Mouse (Mus musculus) heart, adult 9 months (tissue): ENCODE results near the gene Dnah17.

Source experiments
- DNase-seq, 2 experiments: peaks; one replicate each; pipeline ENCODE4 v3.0.0; 2022; ENCODE audit warnings: low spot score in 2 of 2

The Dnah17 gene

DNA sequence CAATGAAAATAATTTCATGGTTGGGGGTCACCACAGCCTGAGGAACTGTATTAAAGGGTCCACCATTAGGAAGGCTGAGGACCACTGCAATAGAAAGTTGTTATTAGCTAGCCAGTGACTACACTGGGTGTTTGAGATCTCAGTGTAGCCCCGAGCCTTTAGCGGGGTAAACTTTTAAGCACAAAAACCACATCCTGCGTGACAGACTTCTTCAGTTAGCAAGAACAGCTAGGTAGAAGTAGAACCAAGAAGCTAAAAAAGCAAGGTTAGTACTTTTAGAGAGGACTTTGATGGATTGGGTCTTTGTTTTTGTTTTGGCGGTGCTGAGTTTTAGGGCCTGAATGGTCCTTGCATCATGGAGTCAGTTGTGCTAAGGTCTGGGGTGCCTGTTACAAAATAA lies 13.3 kb upstream of the Dnah17 start:
- no peak for DNase-seq

DNA sequence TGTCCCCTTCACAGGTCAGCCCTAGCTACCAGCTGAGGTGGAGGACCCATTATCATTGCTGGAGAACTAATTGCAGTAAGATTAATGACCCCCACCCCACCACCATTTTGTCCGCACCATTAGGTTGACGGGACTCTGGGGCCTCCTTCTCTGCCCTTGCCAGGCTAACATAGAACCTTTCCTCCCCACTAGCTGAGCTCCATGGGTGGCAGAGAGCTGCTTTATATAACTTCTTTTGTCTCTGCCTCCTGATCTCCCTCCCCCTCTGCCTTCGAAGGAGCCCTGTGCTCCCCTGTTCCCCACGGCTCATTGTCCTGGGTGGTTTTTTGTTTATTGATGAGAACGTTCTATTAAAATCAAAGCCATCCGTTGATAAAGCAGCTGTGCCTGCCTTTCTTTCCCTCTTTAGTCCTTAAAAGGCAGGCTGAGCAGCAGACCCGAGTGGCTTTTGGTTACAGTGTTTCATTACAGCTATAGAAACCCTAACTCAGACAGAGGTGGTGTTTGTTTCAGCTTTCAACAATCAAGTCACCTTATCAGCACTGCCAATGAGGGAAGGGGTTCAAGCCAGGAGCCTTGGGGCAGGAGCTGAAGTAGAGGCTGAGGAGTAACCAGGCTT lies 12.2 kb upstream of the Dnah17 start:
- no peak for DNase-seq

DNA sequence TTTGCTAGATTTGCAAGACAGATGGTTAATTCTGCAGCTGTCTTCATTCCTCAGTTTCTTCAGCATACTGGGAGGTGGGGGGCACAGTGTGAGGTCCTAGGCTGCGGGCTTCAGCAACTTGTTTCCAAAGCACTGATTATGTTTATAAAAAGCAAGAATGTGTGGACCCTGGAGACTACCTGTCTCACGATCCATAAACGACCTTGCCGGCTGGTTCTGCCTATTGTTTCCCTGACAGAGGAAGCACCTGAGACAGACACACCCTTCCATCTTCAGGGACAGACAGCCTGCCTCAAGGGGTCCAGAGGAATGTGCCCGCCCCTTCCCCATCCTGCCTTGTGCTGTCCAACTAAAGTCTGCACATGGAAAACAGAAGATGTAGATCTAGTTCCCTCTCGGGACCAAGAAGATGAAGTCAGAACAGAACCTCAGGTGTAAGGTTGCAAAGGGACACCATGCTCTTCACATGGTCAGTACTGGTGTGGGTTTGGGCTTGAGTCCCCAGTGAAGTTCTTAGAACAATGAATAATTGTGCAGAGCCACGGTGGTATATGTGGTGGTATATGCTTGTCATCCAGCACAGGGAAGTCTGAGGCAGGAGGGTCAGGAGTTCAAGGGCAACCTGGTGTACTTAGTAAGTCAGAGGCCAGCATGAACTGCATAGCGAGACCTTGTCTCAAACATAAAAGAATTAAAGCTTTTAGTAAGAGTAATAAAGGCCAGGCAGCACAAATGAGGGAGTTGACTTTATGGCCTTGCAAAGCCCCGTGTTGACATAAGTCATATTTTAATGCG lies 10.5 kb upstream of the Dnah17 start:
- peak; percentile 42 to 78 for DNase-seq

DNA sequence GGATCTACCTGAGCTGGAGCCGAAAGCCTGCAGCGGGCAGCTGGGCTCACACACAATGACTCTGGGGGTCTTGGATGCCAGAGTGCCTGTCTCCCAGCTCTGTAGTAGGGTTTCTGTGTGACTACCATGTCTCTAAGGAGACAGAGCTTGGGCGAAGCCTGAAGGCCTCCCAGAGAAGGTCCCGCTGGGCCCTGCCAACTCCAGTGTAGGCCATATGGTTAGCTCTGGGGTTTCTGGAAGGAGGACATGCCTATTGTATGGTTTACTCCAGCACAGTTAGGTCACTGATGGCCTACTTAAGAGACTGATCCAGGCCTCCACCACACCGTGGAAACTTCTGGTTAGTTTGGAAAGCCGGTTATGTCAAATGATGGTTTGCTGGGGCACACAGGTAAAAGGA lies 7.9 kb upstream of the Dnah17 start:
- no peak for DNase-seq

DNA sequence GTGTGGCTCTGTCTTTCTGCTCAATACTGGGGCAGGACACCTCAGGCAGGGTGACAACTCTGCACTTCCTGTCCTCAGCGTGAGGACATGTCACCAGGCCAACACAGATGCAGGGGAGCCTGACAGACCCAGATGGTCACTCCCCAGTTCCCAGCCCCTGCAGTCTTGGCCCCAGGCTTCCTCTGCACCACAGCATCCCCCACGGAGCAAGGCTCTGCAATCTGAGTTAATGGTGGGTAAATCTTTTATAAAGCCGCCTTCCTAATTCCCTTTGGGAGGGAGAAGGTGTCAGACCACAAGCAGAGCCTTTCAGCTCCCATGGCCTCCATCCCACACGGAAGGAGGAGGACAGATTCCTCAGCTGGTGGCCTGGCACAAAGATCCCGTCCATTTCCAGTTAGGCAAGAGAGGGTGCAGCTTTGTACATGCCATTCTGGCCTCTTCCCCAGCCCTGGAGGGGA lies 5.8 kb upstream of the Dnah17 start:
- no peak for DNase-seq

DNA sequence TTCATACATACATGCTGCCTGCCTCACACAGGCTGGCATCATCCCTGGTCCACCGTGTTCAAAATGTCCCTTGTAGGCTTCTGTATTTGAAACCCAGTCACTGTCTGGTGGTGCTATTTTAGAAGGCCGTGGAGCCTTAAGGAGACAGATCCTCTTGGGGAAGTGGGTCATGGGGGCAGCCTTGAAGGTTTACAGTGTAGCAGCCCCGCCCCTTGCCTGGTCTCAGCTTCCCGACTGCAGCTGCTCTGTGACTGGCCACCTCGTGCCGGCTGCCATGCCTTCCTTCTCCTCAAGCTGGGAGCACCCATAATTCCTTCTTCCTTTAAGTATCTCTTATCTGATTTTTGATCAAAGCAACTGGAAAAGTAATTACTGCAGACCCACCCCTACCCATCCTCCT lies 4.8 kb upstream of the Dnah17 start:
- no peak for DNase-seq

DNA sequence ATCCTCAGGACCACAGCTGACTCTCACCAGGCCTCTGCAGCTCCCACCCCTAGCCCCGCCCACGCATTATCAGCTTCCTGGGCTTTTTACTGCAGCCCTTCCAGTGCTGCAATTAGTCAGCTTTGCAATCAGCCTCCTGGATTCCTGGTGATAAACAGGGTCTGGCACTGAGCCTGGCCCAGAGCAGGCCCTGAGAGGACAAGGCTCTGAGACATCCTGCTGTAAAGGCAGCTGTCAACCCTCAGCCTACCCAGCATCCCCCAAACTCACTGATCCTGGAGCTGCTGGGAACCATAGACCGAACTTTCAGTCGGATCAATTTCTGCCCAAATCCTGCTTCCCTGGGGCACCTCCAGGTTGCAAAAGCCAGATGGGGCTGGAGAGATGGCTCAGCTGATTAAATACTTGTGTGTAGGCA lies 3.3 kb upstream of the Dnah17 start:
- peak; percentile 19 to 45 for DNase-seq

DNA sequence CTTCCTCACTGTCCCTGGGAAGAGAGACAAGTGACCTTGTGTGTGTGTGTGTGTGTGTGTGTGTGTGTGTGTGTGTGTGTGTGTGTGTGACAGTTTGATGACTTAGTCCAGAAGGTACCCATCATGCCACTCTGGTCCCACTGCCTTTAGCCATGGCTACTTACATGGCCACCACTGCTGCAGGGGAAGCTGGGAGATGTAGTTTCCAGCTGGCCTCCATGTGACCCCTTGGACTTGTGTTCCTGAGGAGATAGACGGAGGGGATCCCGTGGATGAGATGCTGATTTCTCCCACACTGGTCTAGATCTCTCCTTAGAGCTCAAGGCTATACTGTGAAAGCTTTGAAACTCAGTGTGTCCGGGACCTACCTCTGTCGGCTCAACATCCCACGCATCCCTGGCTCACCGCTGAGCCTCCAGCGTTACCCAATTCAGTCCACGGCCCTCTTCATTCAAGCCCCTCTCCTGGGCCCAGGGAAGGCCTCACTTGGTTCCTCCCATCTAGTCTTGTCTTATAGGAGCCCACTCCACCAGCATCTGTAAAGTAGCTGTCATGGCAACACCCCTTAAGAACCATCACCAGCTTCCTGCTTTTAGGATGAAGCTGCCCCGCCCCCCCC lies 2.8 kb upstream of the Dnah17 start:
- DNase-seq = no peak

DNA sequence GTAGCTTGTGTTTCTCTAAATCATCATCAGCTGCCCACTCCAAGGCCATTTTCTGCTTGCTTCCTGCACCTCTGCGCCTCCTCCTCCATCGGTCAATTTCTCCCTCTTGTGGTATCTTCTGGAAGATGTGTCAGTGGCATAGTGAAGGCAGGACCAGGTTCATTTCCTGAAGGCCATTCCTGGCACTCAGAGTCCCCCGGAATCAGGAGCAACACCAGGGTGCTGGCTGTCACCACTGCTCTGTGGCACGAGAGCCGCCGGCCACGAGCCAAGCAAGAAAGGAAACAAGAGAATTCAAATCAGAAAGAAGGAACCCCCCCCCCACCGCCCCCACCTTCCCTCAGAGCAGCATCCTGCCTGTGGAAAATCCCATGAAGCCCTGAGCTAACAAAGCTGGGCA lies 1.7 kb upstream of the Dnah17 start:
- no peak for DNase-seq

DNA sequence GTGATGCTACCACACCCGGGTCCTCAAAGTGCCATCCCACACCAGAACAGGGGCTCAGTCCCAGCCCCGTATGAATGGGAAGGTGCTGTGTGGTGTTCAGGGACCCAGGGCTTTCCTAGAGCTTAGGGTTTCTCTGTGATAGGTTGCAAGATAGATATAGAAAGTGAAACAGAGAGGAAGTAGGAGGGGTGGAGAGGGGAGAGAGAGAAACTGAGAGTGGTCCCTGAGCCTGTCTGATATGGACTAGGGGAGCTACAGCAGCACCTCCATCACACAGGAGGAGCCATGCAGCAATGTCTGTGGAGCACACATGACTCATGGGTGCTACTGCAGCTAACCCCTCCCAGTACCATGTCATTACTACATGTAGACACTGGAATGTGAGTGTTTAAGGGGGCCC lies 622 bp downstream of the Dnah17 start:
- DNase-seq = no peak

DNA sequence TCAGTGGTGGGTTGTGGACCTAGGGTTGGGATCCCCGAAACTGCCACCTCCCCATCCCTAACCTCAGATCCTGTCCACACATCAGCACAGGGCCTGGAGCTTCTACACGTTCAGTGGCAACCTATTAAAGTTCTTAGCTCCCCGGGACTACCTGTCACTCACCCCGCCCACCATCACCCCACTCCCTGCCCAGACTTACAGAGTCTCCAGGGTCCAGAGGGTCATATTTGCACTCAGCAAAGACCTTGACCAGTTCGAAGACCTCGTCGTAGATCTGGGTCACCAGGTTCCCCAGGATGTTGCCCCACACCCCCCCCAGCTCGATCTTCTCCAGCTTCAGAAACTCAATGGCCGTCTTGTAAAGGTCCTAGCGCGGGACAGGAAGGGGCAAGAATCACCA lies 8.8 kb downstream of the Dnah17 start:
- no peak for DNase-seq

DNA sequence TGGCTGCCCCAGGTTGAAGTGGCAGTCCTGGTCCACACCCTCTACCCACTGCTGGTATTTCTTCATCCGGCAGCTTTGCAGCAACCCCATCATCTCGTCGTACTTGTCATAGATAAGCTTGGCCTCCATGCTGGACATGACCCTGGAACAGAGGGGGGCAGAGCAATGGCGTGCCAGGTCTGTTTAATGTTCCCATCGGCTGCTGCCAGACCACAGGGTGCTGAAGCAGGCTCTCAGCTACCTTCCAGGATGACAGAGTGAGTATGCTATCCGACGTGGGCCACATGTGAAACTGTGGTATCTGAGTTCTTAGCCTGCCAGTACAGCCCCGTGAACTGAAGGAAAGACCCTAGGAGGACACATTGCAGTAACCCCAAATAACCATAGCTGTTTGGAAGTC lies 11.7 kb downstream of the Dnah17 start:
- no peak for DNase-seq

DNA sequence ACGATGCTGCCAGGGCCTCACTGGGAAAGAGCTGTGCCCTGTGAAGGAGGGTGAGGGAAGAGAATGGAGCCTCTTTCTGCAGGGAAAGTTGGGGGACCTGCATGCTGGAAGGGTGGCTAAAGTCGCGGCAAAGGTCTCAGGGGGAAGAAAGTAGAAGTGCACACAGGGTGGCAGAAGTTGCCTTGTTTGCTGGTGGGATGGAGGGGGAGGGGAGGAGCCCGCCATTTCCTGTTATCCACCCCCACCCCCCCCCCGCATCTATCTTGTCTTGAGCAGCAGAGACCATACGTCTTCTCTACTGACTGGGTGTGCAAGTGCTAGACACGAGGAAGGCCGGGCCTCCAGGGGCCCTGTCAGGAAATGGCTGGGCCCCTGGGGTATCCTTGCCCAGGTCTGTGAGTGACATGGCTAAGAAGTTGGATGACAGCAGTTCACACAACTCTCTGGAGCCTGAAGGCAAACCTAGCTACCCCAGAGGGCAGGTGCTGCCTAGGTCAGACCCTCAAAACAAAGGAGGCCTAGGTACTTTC lies 15.8 kb downstream of the Dnah17 start:
- DNase-seq = no peak

DNA sequence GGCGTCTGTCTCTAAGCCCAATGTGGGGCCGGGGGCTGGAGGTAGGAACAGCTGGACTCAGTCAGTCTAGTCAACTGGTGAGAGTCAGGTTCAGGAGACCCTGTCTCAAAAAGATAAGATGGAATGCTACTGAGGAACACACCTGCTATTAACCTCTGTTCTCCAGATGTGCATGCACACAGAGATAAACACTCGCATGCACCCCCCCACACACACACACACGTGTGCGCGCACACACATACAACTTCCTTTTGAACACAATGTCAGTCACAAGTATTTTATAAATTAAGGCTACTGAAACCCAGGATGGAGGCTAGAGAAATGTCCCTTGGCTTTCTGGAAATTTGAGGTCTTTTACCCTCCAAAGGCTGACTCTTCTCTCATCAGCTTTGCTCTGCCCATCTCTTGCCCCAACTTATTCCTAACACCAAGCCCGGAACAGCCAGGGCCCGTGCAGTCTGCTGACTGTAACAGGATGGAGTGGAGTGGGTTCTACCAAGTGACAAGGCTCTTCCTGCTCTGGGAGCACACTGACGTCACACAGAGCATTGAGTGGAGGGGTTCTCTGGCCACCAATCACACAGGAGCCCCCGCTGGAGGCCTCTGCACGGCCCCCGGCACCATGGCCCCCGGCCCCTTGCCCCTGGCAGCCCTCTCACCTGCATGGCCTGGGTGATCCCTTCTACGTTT lies 16.8 kb downstream of the Dnah17 start:
- no peak for DNase-seq

DNA sequence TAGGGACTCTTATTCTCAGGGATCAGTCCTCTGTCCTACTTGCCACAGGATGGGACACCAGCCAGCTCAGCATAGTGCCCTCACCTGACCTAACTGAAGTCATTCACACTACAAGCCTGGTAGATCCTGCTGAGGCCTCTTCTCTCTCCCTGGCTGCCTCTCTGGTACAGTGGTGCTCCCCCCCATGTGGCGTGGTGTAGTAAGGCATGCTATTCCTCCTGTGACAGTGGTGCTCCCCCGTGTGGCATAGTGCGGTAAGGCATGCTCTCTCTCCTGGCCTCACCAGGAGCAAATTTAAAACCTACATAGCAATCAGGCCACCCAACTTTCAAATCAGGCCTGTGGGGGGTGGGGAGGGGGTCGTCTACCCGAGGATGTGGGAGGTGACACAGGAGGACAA lies 26.4 kb downstream of the Dnah17 start:
- peak; percentile 43 to 68 for DNase-seq

DNA sequence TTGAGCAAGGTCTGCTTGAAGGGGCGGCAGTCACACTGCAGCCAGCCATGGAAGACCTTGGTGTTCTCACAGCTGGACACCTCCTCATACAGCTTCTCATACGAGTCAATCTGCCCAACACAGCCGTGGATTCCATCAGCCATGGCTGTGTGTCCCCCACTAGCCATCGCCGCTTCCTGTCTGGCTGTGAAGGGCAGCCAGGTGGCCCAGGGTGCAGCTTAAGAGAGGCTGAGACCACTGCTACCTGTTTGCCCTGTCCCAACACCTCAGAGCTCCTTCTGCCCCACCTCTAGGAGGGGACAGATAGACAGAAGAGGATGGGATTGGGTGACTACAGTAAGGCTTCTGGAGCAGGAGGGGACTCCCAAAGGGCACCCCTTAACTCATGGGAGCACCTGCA lies 27.1 kb downstream of the Dnah17 start:
- DNase-seq = no peak

DNA sequence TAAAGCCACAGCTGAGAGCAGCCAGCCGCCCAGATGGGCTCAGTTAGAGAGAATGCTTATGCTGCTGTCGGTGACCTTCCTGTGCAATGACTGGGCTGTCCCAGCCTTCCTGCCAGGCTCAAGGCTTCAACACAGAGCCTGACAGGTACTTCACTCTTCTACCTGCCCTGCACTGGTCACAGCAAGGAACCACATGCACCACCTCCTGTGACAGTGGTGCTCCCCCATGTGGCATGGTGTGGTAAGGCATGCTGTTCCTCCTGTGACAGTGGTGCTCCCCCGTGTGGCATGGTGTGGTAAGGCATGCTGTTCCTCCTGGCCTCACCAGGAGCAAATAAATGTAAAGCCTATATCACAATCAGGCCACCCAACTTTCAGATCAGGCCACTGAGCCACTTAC lies 27.6 kb downstream of the Dnah17 start:
- DNase-seq = peak; percentile 64 to 83

DNA sequence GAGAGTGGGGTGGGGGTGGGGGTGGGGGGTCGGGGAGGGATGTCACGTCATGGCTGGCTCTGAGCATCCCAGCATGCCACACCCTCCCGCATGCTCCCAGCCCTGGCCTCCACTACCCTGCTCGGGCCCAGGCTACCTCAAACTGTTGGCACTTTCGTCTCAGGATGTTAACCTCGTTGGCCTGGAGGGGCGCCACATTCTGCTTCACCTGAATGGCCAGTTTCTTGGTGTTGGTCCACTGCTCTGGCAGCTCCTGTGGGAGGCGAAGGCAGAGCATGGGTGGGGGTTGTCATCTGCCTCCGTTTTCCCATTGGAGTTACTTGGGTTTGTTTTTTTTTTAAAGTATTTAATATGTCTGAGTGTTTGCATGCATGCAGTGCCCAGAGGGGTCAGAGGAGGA lies 29.3 kb downstream of the Dnah17 start:
- DNase-seq = no peak

DNA sequence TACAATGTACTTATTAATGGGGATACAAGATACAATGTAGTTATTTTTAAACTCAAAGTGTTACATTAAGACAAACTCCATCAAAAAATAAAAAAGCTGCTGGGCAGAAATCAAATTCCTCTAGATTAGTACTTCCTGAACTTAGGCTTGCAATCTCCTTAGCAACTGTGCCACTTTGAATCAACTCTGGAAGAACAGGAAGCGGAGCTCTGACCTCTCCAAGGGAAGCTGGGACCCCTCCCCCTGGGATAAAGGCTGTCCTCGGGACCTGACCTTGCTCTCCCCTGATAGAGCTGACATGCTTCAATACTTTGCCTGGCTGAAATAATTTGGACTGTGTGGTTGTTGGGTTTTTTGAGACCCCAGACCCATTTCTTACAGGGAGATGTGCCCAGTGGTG lies 33.7 kb downstream of the Dnah17 start:
- DNase-seq = no peak

DNA sequence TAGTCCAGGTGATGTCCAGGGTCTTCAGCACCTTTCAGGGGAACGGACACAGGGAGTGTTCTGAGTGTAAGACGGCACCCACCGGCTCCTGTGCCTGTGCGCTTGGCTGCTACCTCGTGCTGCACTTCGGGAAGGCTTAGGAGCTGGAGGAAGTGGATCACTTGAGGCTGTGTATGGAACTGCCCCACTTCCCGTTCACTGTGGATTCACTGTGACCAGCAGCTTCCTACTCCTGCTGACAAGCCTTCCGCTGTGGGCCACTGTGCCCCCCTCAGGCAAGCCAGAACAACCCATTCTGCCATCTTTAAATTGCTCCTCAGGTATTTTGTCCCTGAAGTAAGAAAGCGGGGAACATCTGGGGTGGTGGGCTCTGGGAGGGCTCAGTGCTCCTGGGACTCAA lies 35.4 kb downstream of the Dnah17 start:
- no peak for DNase-seq

DNA sequence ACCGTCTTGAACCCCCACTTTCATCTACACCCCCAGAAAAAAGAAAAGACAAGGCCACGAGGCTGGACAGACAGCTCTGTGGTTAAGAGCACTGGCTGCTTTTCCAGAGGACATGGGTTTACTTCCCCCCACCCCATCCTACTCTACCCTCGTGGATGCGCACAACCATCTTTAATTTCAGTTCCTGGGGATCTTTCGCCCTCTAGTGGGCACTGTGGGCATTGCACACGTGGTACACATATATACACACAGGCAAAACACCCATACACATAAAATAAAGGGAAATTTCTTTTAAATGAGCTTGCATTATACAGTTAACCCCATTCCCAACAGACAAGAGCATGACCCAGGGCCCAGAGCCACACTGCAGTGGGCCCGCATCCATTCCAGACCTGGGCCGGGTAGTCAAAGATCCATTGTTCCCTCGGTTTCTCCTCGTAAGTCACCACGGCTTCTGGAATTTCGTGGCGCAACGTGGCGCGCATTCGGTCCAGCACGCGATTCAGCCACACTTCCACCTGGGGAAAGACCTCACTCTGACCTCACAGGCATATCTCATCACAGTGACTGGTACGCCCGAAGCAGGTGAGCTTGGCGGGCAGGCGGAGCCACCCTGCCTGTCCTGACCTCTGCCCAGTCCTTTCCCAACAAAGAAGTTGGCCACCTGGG lies 39.3 kb downstream of the Dnah17 start:
- DNase-seq = no peak

DNA sequence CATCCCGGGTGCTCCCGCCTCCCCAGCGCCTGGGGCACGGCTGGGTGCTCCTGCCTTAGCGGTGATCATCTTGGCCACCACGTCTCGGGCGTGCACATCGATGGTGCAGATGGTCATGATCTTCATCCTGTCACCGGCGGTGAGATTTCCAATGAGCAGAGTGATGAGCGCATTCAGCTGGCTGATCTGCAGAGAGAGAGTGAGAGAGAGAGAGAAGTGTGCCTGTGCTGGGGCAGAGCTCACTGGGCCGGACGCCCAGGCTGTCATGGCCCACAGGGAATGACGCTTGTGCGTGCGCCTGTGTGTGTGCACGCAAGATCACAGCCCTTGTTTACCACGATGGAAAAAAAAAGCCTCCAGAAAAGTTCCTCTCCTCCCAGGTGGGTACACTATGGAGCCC lies 41.5 kb downstream of the Dnah17 start:
- DNase-seq = no peak
